Mouse (Mus musculus) left cerebral cortex, adult 8-10 months (tissue): ENCODE measurements around the gene Maneal. TPM values are rescaled to one million over a fixed set of nuclear protein-coding genes. Genes with fewer than 3 reads are reported as not detected.

Experiments used
- DNase-seq, 2 experiments: peaks; one replicate each; pipeline ENCODE4 v3.0.0; 2022; ENCODE audit warnings: low spot score in 2 of 2
- total RNA-seq, 4 experiments: library from RNA; stranded (reverse); gene quantifications; 2 replicates each; pipeline ENCODE4 v1.2.4; 2022

The Maneal gene
- total RNA-seq, 4 experiments from 2014 or later, result 53.2 to 61.4 (median 57.1) TPM

DNA sequence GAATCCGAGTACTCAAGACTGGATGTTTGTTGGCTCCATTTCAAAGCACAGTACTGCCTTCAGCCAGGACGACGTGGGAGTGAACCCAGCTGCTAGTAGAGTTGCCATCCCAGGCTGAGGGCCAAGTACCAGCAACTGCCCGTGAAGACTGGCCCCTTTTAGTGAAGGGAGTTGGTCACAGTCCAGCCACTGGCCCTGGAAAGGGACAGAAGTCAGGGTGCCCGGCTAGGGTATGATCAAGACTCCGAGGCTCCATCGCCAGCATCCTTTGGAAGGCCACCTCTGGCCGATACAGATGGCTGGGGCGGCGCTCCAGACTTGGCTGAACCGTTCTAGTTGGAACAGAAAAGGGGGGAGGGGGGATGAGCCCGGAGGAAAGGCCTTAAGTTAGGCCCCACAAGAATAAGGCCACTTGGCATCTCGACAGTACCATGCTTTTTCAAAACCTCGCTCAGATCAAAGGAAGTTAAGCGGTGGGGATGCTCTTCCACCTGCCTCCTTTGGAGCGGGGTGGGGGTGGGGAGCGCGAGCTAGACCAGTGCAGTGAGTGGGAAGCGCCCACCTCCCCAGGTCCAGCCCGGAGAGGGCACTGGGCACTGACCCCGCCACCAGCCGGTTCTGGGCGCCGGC is 12.2 kb downstream of the Maneal start:
- peak; percentile 50 to 85 for DNase-seq

DNA sequence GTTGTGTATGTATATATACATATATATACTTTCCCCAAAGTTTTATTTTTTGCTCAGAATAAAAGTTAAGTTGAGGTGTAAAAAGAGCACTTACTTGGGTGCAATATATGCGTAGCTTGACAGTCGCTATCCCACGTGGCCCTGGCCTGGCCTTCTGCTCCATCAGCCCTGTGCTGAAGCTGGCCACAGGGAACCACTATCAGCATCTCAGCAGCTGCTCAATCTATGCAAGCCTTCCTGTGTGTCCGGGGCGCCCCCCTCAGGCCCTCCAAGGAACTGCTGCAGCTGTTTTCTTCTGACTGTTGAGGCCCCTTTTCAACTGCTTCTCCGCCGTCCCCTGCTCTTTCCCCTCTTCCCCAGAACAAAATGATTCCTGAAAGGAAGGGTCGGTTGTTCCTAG is 14.4 kb downstream of the Maneal start:
- DNase-seq, result peak; percentile 71 to 87

DNA sequence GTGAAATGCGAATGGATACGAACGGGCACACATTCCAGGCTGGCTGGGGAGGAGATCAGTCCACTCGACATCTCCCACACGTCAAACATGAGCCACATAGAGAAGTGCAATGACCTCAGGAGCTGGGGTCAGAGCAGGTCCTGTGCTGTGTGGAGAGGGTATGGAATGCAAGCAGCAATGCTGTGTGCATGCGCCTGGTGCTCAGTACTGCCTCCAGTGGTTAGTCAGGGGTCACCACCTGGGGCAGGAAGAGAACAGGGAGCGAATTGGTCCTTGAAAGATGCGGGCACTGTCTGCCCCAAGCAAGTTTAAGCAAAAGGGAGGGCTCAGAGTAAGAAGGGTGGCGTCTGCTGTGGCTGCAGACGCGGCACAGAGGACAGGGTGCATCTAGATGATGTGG is 18.5 kb downstream of the Maneal start:
- no peak for DNase-seq

DNA sequence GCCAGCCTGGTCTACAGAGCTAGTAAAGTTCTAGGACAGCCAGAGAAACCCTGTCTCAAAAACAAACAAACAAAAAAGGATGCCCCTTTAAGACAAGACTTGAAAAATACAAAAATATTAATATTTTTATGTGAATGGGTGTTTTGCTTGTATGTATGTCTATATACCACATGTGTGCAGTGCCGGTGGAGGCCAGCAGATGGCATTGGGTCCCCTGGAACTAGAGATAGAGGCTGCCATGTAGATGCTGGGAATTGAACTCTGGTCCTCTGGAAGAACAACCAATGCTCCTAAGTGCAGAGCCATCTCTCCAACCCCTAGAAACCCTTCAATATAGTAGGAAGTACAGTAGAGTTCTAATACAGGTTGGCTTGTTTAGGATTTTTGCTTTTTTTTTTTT is 21.0 kb downstream of the Maneal start:
- DNase-seq, result no peak

DNA sequence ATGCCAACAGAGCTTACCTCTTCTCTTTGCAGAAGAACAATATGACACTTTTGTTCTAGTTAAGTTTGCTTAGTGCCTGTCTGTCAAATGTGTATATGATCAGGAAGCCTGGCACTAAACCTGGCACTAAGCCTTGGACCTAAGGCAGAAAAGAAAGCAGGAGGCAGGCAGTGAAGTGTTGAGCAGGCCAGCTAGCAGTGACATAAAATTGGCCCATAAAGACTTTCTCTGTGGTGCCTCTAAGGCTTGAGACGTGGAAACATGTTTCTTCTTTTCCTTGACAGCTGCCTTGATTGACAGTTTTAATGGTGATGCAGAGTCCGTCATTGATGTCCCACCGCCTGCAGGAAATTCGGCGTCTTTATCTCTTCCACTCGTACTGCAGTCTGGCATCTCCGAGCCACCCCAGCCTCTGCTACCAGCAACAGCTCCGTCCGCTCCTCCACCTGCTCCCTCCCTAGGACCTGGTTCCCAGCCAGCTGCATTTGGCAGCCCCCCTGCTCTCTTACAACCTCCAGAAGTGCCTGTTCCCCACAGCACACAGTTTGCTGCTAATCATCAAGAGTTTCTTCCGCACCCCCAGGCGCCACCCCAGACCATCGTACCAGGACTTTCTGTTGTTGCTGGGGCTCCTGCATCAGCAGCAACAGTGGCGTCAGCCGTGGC is 23.8 kb downstream of the Maneal start:
- no peak for DNase-seq

DNA sequence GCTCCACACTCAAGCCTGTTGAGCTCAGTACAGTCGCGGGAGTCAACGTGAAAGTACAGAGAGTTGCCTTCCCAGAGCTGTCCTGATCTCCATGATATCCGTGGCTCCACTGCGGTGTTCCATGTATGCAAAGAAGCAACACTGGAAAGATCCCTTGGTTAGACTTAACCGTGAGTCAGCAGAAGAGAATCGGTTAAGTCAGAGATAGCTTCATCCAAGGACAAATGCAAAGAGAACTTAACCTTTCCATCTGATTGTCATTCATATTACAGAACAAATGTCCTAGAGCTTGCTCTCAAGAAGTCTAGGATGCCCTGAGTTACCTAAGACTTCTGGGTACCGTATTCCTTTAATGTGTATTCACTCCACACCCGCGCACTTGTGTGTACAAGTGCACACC is 29.2 kb downstream of the Maneal start:
- no peak for DNase-seq

DNA sequence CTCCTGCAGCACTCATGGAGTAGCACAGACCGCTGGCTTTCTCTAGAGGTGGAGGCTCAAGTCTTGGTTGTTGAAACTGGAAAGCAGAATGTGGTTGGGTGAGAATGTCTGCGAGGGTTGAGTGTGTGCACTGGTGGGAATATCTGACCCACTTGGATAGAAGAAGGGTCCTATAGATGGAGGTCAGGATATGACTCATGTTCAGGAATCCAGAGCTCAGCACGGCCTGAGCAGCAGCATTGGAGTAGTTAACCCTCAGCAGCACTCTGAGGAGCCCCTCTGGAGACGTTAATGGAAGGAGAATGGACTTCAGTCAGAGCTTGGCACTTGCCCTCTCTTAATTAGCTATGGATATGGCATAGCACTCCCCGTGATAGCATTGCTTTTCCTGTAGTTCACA is 32.3 kb downstream of the Maneal start:
- no peak for DNase-seq

DNA sequence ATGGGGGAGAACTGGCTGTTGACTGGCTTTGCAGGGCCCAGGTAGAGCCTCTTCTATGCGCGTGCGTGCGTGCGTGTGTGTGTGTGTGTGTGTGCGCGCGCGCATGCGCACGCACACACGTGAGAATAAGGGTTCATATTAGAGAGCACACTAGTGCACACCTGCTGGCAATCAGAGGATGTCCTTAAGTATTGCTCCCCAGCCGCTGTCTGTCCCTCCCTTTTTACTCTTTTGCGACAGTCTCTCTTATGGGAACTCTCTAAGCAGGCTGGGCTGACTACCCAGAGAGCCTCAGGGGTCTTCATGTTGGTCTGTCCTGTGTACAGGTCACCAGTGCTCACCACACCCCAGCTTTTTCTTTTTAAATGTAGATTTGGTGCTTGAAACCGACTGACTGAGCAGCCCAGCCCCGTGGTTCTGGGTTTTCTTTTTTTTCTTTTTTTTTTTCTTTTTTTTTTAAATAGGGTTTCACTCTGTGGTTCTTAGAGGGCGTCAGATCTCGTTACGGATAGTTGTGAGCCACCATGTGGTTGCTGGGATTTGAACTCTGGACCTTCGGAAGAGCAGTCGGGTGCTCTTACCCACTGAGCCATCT is 36.5 kb downstream of the Maneal start:
- DNase-seq, result no peak

DNA sequence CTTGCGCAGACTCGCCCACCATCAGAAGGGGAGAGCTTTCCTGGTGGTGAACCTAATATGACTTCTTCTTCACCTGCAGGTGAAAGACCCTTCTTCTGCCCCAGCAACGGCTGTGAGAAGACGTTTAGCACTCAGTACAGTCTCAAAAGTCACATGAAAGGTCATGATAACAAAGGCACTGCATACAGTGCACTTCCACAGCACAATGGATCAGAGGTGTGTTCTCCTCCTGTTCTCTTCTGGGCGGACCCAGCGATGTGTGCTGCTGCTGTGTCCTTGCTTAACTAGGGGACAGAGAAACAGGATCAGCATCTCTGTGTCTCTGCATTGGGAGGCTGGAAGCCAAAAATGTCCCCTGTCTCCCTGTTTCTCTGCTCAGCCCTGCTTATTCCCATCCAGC is 37.0 kb downstream of the Maneal start:
- DNase-seq, result no peak

DNA sequence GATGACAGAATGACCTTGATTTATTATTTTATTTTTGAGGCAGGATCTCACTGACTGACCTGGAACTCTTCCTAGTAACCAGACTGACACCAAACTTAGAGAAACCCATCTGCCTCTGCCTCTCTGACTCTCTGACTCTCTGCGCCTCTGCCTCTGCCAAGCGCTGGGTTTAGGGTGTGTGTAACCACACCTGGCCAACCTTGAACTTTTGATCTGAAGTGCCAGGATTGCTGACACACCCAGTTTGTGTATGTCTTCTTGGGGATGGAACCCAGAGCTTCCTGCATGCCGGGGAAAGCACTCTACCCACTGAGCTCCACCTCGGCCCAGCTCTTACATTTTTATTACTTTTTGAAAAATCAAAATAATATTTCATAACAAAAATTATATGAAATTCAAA is 43.1 kb downstream of the Maneal start:
- no peak for DNase-seq

DNA sequence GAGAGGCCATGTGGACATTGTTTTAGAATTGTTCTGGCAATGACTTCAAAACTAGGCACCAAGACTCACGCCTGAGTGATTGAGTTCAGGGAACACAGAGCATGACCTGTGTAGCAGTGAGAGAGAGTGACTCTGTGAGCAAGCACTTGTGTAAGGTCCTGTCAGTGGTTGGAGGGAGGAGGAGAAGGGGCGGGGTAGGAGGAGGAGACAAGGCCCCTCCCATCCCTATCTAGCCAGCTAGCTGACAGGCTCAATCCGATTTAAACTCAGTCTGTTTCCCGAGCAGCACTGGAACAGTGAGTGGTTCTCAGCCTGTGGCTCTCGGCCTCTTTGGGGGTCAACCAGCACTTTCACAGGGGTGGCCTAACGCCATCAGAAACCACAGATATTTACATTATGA is 44.2 kb downstream of the Maneal start:
- peak in 1 of 2 experiments; percentile 22 for DNase-seq

DNA sequence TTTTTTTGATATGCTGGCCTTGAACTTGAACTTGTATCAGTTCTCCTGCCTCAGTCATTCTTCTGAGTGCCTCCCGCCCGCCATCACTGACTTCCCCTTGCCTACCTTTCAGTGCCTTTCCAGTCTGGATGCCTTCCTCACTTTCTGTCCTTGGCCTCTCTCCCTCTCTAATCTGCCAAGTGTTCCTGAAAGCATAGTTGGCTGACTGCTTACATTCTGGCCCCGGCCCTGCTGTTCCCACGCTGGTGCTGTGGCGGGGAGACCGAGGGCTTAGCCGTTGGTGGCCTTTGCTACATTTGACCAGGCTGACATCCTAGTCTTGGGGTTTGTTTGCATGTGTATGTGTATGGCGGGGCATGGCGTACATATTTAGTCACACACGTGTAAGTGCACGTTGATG is 46.1 kb downstream of the Maneal start:
- DNase-seq, result no peak

DNA sequence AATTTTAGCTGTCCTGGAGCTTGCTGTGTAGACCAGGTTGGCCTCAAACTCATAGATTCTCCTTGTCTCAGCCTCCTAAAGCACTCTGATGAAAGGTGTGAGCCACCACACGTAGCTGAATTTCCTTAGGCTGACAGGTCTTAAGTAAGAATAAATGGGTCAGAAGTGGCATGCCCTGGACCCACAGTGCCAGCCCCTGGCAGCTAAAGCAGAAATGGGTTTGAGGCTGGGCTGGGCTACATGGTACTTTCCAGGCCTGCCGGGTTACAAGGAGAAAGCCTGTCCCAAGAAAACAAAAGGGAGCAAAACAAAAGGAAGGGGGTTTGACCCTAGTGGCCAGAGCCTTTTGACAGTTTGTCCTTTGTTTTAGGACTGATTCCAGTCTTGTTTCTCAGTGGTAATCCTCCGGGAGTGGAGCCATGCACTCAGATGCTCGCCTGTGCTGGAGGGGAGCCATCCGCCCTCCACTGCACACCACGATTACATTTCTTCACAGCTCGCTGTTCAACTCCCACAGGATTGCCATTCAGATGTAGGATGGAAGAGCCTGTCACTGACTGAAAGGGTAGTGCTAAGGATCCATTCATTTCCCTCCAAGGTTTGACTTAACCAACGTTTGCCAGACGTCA is 50.5 kb downstream of the Maneal start:
- DNase-seq, result peak; percentile 27 to 74

DNA sequence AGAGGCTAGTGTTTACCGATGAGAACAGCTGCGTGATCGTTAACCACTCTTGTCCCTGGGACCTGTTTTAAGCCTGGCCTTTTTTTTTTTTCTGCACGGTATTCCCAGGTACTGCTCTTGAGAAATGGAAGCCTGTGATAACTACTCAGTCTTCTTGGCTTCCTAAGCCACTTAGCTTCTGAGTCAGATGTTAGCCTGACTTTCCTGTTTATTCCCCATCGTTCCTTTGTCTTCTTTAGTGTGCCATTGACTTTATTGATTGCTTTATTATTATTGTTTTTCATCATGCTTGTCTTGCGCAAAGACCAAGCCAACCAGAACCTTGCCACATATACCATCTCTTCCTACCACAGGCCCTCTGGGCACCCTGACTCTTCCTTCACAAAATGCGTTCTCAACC is 51.9 kb downstream of the Maneal start:
- no peak for DNase-seq

DNA sequence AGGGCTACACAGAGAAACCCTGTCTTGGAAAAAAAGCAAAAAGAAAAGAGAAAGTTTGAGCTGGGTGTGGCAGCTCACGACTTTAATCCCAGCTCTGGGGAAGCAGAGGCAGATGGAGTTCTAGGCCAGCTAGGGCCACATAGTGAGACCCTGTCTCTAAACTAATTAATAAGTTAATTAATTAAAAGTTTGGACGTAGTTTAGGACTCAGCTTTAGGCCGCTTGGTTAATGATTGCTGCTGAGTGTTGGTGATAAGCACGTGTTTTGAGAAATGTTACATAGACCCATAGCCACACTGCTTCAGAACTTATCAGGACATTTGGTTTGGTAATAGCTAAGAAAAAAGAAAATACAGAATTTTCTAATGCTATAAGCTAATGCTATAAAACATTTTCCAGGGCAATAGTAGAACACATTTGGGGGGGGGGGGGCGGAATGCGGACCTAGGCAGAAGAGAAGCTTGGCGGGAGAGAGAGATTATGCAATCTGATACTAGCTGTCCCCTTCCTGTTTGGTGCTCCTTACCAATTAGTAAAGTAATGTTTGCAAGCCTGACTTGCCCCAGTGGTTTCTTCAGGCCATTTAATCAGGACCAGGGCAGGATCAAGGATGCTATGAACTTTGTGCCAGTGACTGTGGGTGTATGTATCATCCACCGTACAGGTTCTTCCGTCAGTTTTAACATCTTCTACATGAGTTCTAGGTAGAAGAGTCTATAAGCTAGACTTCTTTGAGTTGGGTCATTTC is 52.7 kb downstream of the Maneal start:
- no peak for DNase-seq

DNA sequence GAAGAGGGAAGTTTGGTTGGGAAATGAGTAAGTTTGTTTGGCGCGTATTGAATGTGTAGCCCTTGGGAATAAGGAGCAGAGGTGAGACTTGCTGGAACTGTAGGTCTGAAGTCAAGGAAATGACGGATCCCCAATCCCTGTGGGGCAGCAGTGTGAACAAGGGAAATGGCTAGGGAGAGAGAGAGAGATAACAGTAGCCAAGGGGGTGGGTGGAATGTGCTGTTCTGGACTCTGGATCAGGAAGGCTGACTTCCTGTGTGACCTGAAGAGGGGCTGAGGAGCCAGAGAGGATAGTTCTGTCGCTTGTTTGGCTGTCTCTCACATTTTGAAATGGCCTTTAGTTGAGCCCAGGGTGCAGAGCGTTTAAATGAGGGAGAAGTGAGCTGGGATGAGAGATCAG is 53.5 kb downstream of the Maneal start:
- DNase-seq, result no peak

Other genes with a start within 250 kb of the Maneal start
- 10 to 100 TPM; 15.9 to 20.5 (median 18.3) TPM for gene Pou3f1, start 205.4 kb downstream of the Maneal start, total RNA-seq
- gene Utp11, start 168.6 kb downstream of the Maneal start, total RNA-seq, result 10 to 100 TPM; 13.2 to 16.9 (median 16.3) TPM
- 1 to 10 TPM; 1.4 to 3.1 (median 1.7) TPM for gene Fhl3, start 161.5 kb downstream of the Maneal start, total RNA-seq
- 10 to 100 TPM; 32.4 to 39.9 (median 35.4) TPM for gene Sf3a3, start 147.4 kb downstream of the Maneal start, total RNA-seq
- 10 to 100 TPM; 37.0 to 47.9 (median 44.4) TPM for gene Inpp5b, start 120.3 kb downstream of the Maneal start, total RNA-seq
- gene Mtf1, start 60.1 kb downstream of the Maneal start, total RNA-seq, result 10 to 100 TPM; 22.0 to 29.3 (median 25.0) TPM
- gene Yrdc, start 11.5 kb downstream of the Maneal start, total RNA-seq, result 10 to 100 TPM; 30.5 to 41.1 (median 38.8) TPM
- gene 1110065P20Rik, start 11.0 kb downstream of the Maneal start, total RNA-seq, result 10 to 100 TPM; 66.4 to 70.2 (median 67.8) TPM
- gene Epha10, start 18.7 kb upstream of the Maneal start, total RNA-seq, result 10 to 100 TPM; 36.6 to 40.5 (median 39.2) TPM
- gene 9930104L06Rik, start 74.9 kb upstream of the Maneal start, total RNA-seq, result 10 to 100 TPM; 19.6 to 24.4 (median 21.4) TPM
- 1 to 10 TPM; 1.4 to 2.1 (median 1.7) TPM for gene Cdca8, start 77.1 kb upstream of the Maneal start, total RNA-seq
- gene Rspo1, start 124.3 kb upstream of the Maneal start, total RNA-seq, result 10 to 100 TPM; 14.0 to 18.9 (median 15.1) TPM
- 10 to 100 TPM; 54.2 to 67.7 (median 64.1) TPM for gene Gnl2, start 154.4 kb upstream of the Maneal start, total RNA-seq
- under 1 TPM; 0.38 to 0.77 (median 0.69) TPM for gene Dnali1, start 203.5 kb upstream of the Maneal start, total RNA-seq
- gene Snip1, start 204.5 kb upstream of the Maneal start, total RNA-seq, result 10 to 100 TPM; 12.0 to 15.5 (median 13.5) TPM
- 100 to 1,000 TPM; 108 to 125 (median 110) TPM for gene Meaf6, start 223.0 kb upstream of the Maneal start, total RNA-seq